Mouse (Mus musculus): ENCODE measurements around the gene Bmt2. TPM values are rescaled to one million over a fixed set of nuclear protein-coding genes. Genes with fewer than 3 reads are reported as not detected.
A peak's percentile ranks its signal among the peaks of the same experiment; 100 is the strongest.

Gene Bmt2
- total and polyA plus RNA-seq, 3 experiments: 12.8 to 59.2 (median 17.6) TPM

DNA sequence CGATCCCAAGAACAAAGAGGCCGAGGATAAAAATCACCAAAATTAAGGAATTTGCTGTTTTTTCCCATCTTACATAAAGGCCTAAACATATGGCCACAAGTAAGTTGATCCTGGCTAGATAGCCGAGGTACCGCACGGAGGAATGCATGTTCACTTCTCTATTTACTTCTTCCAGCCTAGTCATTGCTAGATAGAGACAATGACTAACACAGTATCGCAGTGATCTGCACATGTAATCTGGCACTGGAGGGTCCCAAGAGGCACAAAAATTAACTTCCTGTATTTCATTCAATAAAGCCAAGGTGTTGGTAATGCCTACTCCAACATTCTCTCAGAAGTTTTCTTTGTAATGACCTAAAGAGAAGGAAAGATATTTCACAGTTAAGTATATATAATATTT lies 74.6 kb downstream of the Bmt2 start (continued):
- no peak for TF ChIP-seq ZKSCAN1 (IDR thresholded peaks at IDR 0.05; ENCODE audit: borderline replicate concordance, low read depth, low read length)
- TF ChIP-seq KAT2A (IDR thresholded peaks at IDR 0.05; ENCODE audit: insufficient replicate concordance, low read length): no peak
- TF ChIP-seq POLR2A (IDR thresholded peaks at IDR 0.05; ENCODE audit: low read depth, low read length): no peak
- no peak for TF ChIP-seq USF2 (conservative IDR thresholded peaks at IDR 0.05; ENCODE audit: low read depth, low read length)
- no peak for TF ChIP-seq MAX (IDR thresholded peaks at IDR 0.05; ENCODE audit: low read length)
- TF ChIP-seq MXI1 (IDR thresholded peaks at IDR 0.05; ENCODE audit: low read depth, low read length): 0 out of 2 replicates have a peak, but pooled peaks have one; percentile 50
- TF ChIP-seq EP300 (IDR thresholded peaks at IDR 0.05; ENCODE audit: low read length): peak; percentile 59
- TF ChIP-seq CHD2 (IDR thresholded peaks at IDR 0.05; ENCODE audit: low read length): no peak
- TF ChIP-seq SMC3 (IDR thresholded peaks at IDR 0.05; ENCODE audit: low read depth, low read length): no peak
- no peak for TF ChIP-seq POLR2AphosphoS2 (IDR thresholded peaks at IDR 0.05; ENCODE audit: low read depth, low read length)
- no peak for TF ChIP-seq ELF1 (IDR thresholded peaks at IDR 0.05; ENCODE audit: low read depth, low read length)
- no peak for TF ChIP-seq MAZ (IDR thresholded peaks at IDR 0.05; ENCODE audit: low read depth, low read length)
- no peak; the same call in 1 of the 2 replicates for TF ChIP-seq ETS1 (conservative IDR thresholded peaks at IDR 0.05; ENCODE audit: low read depth, low read length)
- 0 out of 2 replicates have a peak, but pooled peaks have one; percentile 17 for TF ChIP-seq MEF2A (IDR thresholded peaks at IDR 0.05; ENCODE audit: borderline replicate concordance, low read depth, low read length)

DNA sequence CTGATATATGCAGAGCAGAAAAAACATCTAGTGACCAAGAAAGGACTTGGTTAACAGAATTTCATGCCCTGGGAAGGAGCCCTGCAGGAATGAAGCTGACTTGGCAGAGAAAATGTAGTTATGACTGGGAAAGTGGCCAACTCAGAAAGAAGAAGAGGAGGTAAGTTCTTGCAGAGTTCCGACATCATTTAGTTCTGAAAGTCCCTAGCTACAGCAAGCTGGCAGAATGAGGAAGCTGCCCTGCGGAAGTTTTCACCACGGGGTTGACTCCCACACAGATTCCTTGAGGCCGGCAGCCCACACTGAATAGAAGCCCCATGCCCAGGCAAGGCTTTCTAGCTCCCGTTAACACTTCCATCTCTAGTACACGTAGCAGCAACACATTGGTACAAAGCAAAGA lies 76.2 kb downstream of the Bmt2 start:
- in situ Hi-C loops (cut with MboI; ENCODE audit: low pct_ligation_motif_present, low pct_unique_long_range_greater_than_20kb, low sequenced_read_pairs): no loop called here
- Histone ChIP-seq H3K27ac (ENCODE audit: insufficient read depth, low read depth) (peak overlapping the region; percentile 73), H3K9ac (ENCODE audit: insufficient read depth, low read depth) (peak overlapping the region; percentile 84), H3K4me1 (ENCODE audit: control insufficient read depth in 1 of 2, insufficient read depth in 2 of 2) (peaks cover 6 to 72% of the 10 kb centered on the region in 2 experiments), H3K27me3 (replicated peaks) (no peaks in the 10 kb centered on the region), H3K36me3 (replicated peaks in 1 of 2; ENCODE audit: control insufficient read depth in 1 of 2, insufficient read depth in 1 of 2, low read length in 1 of 2) (peaks cover 5 to 9% of the 10 kb centered on the region in 2 experiments), H3K9me3 (replicated peaks; ENCODE audit: low read length) (no peaks in the 10 kb centered on the region), H3K4me3 (replicated peaks in 1 of 3; ENCODE audit: low read depth in 2 of 3, low read length in 2 of 3, poor library complexity in 1 of 3) (peak overlapping the region; percentile 21 to 53 (median 33)), H3K79me2 (replicated peaks; ENCODE audit: control insufficient read depth, extremely low read depth, insufficient read depth, poor library complexity, severe bottlenecking) (peaks cover 70% of the 10 kb centered on the region), H3K4me2 (ENCODE audit: insufficient read depth, low read depth, poor library complexity, severe bottlenecking) (peak overlapping the region; percentile 98)
- peak; percentile 78 for DNase-seq (ENCODE audit: extremely low read depth)
- TF ChIP-seq ETS1 (conservative IDR thresholded peaks at IDR 0.05; ENCODE audit: low read depth, low read length) (0 out of 2 replicates have a peak, but pooled peaks have one; percentile 11), EP300 (IDR thresholded peaks at IDR 0.05; ENCODE audit: low read length) (peak; percentile 69), MYC (IDR thresholded peaks at IDR 0.05; ENCODE audit: low read depth, low read length) (peak; percentile 57; the same call in 1 of the 2 replicates), E2F4 (IDR thresholded peaks at IDR 0.05; ENCODE audit: insufficient replicate concordance, low read depth, low read length) (no peak), CHD1 (IDR thresholded peaks at IDR 0.05; ENCODE audit: low read depth, low read length) (0 out of 2 replicates have a peak, but pooled peaks have one; percentile 8), CHD2 (IDR thresholded peaks at IDR 0.05; ENCODE audit: low read length) (no peak), JUND (conservative IDR thresholded peaks at IDR 0.05; ENCODE audit: low read depth, low read length) (0 out of 2 replicates have a peak, but pooled peaks have one; percentile 24), SIN3A (IDR thresholded peaks at IDR 0.05; ENCODE audit: low read length) (peak; percentile 48; the same call in 1 of the 2 replicates), IRF4 (IDR thresholded peaks at IDR 0.05; ENCODE audit: low read depth, low read length) (peak; percentile 56; the same call in 1 of the 2 replicates), TBP (conservative IDR thresholded peaks at IDR 0.05; ENCODE audit: low read depth, low read length) (peak; percentile 70; the same call in 1 of the 2 replicates), ELF1 (IDR thresholded peaks at IDR 0.05; ENCODE audit: low read depth, low read length) (peak; percentile 70), RAD21 (IDR thresholded peaks at IDR 0.05; ENCODE audit: low read depth, low read length) (no peak), POLR2A (IDR thresholded peaks at IDR 0.05; ENCODE audit: low read depth, low read length) (peak; percentile 30; the same call in 1 of the 2 replicates)
- dilution Hi-C loops (cut with MboI; ENCODE audit: extremely low pct_ligation_motif_present, extremely low pct_unique_long_range_greater_than_20kb, low sequenced_read_pairs): no loop called here
